28 mouse cellular contexts compared by ENCODE assay signal in genomic region chr6:148120703-148121102, GRCm38 (mm10).
"Had no signal": no experiment of that assay in that cellular context is flagged by ENCODE, and none has a peak within 500 bp of the region (broad histone marks: within the 10 kb centered on the region; RNA-seq: fewer than 3 reads in every experiment).

No protein-coding gene starts in this region.

- H3K36me3 ChIP-seq: heart, embryonic 13.5 days; heart, embryonic 15.5 days; hindbrain, embryonic 10.5 days; hindbrain, embryonic 12.5 days; kidney, embryonic 15.5 days; limb, embryonic 10.5 days; limb, embryonic 12.5 days; liver, embryonic 13.5 days; liver, embryonic 15.5 days had no signal

- H3K27ac ChIP-seq: gastrocnemius, adult 2 months; heart, adult 2 months; heart, embryonic 13.5 days; heart, embryonic 15.5 days; hindbrain, embryonic 10.5 days; hindbrain, embryonic 12.5 days; hindbrain, embryonic 14.5 days; kidney, embryonic 15.5 days; kidney, postnatal 0 days; left cerebral cortex, adult 2 months; limb, embryonic 10.5 days; limb, embryonic 12.5 days; liver, embryonic 13.5 days; liver, embryonic 15.5 days had no signal

- H3K4me3 ChIP-seq: gastrocnemius, adult 2 months; heart, adult 2 months; heart, embryonic 13.5 days; heart, embryonic 15.5 days; hindbrain, embryonic 10.5 days; hindbrain, embryonic 12.5 days; kidney, embryonic 15.5 days; left cerebral cortex, adult 2 months; limb, embryonic 10.5 days; limb, embryonic 12.5 days; liver, embryonic 13.5 days; liver, embryonic 15.5 days had no signal

- H3K4me1 ChIP-seq: heart, embryonic 13.5 days; heart, embryonic 15.5 days; hindbrain, embryonic 10.5 days; hindbrain, embryonic 12.5 days; kidney, embryonic 15.5 days; limb, embryonic 10.5 days; limb, embryonic 12.5 days; liver, embryonic 13.5 days; liver, embryonic 15.5 days had no signal

- H3K9ac ChIP-seq: heart, embryonic 13.5 days; heart, embryonic 15.5 days; hindbrain, embryonic 12.5 days; hindbrain, embryonic 14.5 days; kidney, embryonic 15.5 days; limb, embryonic 12.5 days; liver, embryonic 13.5 days; liver, embryonic 15.5 days had no signal

- DNase-seq: gastrocnemius, adult 2 months; gastrocnemius, postnatal 10 days; gastrocnemius, postnatal 36 days; heart, adult 2 months; heart, postnatal 14 days; heart, postnatal 36 days; kidney, adult 11 months; kidney, adult 2 months; kidney, adult 9 months; kidney, postnatal 14 days; kidney, postnatal 36 days; layer of hippocampus, adult 9-11 months; liver; liver, embryonic 13.5 days had no signal

- ATAC-seq: hindbrain, embryonic 16.5 days; inflammation-experienced regulatory T-cells, adult 6 months; intestine, embryonic 16.5 days had no signal

- H3K9me3 ChIP-seq: heart, embryonic 13.5 days; heart, embryonic 15.5 days; hindbrain, embryonic 10.5 days; hindbrain, embryonic 12.5 days; kidney, embryonic 15.5 days; limb, embryonic 10.5 days; limb, embryonic 12.5 days; liver, embryonic 13.5 days; liver, embryonic 15.5 days had no signal

- H3K27me3 ChIP-seq: heart, embryonic 13.5 days; heart, embryonic 15.5 days; hindbrain, embryonic 12.5 days; kidney, embryonic 15.5 days; limb, embryonic 12.5 days; liver, embryonic 13.5 days; liver, embryonic 15.5 days had no signal
